Mouse (Mus musculus) lung, postnatal 10 days (tissue): ENCODE results near the gene Fmnl2.

Experiments used
- DNase-seq: peaks from one replicate; pipeline ENCODE4 v3.0.0; 2021

The Fmnl2 gene

DNA sequence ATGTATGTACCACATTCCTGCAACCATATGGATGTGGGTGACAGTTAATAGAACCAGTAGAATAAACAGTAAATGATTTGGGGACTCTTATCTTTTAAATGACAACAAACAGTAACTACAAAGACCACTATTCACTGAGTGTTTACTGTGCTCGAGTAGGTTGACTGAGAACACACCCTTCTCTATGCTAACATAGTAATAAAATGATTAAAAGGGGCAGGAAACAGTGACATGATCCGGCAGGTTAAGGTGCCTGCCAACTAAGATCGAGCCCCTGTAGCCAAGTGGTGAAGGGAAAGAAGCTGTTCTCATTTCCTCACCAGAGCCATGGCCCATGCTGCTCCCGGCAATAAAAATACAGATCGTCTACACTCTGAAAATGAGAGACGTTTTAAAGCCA is 271.4 kb downstream of the Fmnl2 start:
- no peak for DNase-seq

DNA sequence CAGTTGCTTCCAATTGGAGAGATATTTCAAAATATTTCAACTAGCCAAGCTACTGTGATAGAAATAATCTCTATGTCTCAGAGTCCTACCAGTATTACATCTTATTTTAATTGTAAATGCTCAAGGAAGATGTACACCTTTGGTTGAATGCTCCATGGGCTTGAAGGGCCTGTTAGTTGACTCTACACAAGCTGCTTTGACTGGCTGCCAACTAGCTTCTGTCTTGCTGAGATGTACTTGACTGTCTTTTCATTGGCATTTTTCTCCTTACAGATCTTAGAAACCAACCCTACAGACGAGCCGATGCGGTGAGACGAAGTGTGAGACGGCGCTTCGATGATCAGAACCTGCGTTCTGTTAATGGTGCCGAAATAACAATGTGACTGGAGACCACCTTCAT is 273.9 kb downstream of the Fmnl2 start:
- no peak for DNase-seq

DNA sequence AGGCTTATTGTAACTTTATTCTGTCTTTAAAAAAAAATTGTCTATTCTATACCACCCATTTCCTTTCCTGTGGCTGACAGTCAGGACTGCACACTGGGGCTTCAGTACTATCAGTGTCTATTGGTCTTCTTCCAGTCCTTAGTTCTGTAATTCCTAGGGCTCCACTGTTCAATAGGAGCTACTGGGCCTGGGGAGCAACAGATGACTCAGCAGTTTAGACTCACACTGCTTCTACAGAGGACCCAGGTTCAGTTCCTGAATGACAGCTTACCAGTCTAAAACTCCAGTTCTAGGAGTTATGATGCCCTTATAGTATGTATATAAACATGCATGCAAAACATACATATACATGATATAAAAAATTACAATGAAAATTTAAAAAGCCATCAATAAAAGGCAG is 289.2 kb downstream of the Fmnl2 start:
- DNase-seq: no peak

DNA sequence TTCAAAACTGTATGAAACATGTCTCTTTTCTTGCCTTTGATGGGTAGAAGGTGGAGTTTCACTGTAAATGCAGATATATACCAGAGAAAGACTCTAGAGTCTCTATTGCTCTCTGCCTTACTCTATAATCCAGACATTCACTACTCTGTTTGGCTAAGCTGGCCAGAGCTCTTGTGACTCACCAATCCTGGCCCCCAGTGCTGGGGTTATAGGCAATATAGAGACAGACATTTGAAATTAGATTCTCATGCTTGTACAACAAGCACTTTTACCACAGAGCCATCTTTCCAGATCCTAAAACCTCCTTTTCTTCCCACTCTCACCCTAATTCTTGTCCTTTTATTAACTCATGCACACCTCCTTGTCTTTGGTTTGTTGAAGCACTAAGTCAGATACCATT is 316.3 kb downstream of the Fmnl2 start:
- no peak for DNase-seq

DNA sequence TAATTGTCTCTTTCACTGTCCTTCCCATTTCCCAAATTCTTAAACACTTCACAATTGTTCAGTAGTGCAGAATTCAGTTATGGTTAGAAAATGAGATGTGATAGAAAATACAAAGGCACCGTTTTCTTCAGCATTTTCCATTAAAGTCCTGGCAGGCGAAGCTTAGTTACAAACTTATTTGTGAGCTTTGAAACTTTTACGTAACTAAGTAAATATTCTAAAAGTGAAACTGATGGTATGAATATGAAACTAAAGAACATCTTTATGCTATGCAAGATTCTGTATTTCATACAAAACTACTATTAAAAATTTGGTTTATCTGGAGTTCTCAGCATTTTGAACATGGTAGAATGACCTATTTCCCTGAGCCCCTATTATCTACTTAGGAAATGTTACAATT is 321.3 kb downstream of the Fmnl2 start:
- no peak for DNase-seq

DNA sequence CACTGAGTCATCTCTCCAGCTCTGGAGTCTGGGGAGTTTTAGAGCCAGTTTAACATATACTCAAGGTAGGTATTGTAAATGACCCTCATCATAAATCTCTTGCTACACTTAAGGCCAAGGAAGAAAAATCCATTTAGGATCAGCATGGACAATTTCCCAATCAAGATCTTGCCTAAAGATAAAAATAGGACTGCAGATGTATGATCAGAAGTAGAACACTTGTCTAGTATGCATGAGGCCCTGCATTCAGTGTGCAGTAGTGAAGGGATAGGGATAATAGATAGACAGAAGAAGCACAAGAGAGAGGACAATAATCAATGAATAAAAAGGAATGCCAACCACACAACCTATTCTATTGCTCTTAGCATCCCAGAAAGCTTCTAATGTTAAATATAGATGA is 322.2 kb downstream of the Fmnl2 start:
- DNase-seq: no peak
